Mouse (Mus musculus): ENCODE results near the gene Pstpip1.

- TF ChIP-seq CTCF (IDR thresholded peaks at IDR 0.05; ENCODE audit: borderline replicate concordance, insufficient read depth, low read depth, low read length): no peak
- TF ChIP-seq POLR2A (IDR thresholded peaks at IDR 0.05; ENCODE audit: borderline replicate concordance, insufficient read depth, low read length): no peak
Observed at GRCm38 (mm10) chr9:56134614-56135013, 44.9 kb downstream of the Pstpip1 start.
